ENCODE assay signal across 15 mouse cellular contexts in the genomic region with DNA sequence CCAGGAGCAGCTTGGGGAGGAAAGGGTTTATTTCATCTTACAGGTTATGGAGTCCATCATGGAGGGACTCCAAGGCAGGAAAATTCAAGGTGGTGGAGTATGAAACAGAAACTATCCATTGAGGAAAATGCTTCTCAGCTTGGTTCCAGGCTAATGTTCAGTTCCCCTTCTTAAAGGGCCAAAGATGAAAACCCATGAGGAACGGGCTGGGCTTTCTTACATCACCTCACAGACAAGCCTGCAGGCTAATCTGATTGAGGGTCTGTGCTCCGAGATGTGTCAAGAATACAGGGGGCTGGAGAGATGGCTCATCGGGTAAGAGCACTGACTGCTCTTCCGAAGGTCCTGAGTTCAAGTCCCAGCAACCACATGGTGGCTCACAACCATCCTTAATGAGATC.
"Had no signal": no experiment of that assay in that cellular context is flagged by ENCODE, and none has a peak within 500 bp of the region (broad histone marks: within the 10 kb centered on the region; RNA-seq: fewer than 3 reads in every experiment).

No protein-coding gene starts in this region.

- H3K36me3 ChIP-seq: neural tube, embryonic 15.5 days; stomach, embryonic 15.5 days had no signal

- H3K27ac ChIP-seq: neural tube, embryonic 15.5 days; stomach, embryonic 15.5 days; stomach, postnatal 0 days had no signal

- DNase-seq: retina, postnatal 1 day; right cerebral cortex, adult 18-20 months; right cerebral cortex, postnatal 14 days; right cerebral cortex, postnatal 25 days; right cerebral cortex, postnatal 4 days; spleen, adult 18-20 months; thymus, adult 18-20 months; thymus, adult 2 months; thymus, postnatal 14 days; thymus, postnatal 25 days; thymus, postnatal 36 days; thymus, postnatal 4 days had no signal

- H3K4me2 ChIP-seq: neural tube, embryonic 15.5 days; stomach, embryonic 15.5 days had no signal

- H3K9me3 ChIP-seq: neural tube, embryonic 15.5 days; stomach, embryonic 15.5 days had no signal

- H3K4me3 ChIP-seq: neural tube, embryonic 15.5 days; stomach, embryonic 15.5 days had no signal

- H3K9ac ChIP-seq: neural tube, embryonic 15.5 days; stomach, embryonic 15.5 days had no signal
